Mouse (Mus musculus) left cerebral cortex, postnatal 25 days (tissue): ENCODE data around the gene Myo16. TPM values are rescaled to one million over a fixed set of nuclear protein-coding genes. Genes with fewer than 3 reads are reported as not detected.
A peak's percentile ranks its signal among the peaks of the same experiment; 100 is the strongest.

Experiments used
- DNase-seq, 2 experiments: peaks; one replicate each; pipeline ENCODE4 v3.0.0; 2022; ENCODE audit warnings: low spot score in 2 of 2, mixed read lengths in 1 of 2
- intact Hi-C: fragments of 180-260 bp; cut with DNase I; formaldehyde crosslinking; loops from one replicate; pipeline ENCODE4 v1.15.1; 2025
- total RNA-seq, 2 experiments: library from RNA; stranded (reverse); gene quantifications; 2 replicates each; pipeline ENCODE4 v1.2.3; 2021

Myo16 gene
- total RNA-seq, 2 experiments from 2014 or later = 30.6 to 42.4 TPM

DNA sequence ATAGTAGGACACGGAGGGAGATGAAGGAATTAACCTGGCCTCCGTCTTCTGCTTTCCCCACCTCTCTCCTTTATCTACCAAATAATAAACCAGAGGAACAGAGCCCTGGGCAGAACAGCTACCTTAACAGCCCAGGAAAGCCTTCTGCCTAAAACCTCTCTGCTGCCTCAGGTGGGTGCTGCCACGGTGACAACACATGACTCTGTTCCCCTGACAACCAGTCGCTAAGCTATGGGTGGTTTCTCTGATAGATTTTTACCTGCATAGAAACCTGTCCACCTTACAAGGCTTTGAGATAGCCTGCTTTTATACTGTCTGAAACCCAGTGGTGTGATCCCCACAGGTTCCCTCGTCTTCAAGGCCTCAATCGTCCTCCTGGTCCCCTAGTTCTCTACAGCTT, 337.2 kb downstream of the Myo16 start:
- intact Hi-C loops = no loop called here
- no peak for DNase-seq

DNA sequence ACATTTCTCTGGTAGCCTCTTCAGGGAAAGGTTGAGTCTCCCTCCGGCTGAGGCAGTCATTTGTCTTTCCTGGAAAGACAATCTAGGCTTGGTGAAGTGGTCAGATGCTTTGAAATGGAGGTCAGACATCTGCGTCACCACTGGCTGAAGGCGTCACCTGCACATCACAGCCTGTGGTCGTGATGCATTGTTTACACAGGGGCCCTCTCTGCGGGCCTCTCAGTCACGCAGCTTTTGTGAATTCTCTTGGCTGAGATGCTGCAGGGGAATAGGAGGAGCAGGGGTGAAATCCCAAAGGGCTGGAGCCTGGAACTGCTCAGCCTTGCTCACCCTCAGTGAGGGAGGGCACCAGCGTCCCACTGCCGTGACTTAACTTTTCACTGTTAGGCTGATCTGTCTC, 346.1 kb downstream of the Myo16 start:
- no peak for DNase-seq
- intact Hi-C loops = no loop called here

DNA sequence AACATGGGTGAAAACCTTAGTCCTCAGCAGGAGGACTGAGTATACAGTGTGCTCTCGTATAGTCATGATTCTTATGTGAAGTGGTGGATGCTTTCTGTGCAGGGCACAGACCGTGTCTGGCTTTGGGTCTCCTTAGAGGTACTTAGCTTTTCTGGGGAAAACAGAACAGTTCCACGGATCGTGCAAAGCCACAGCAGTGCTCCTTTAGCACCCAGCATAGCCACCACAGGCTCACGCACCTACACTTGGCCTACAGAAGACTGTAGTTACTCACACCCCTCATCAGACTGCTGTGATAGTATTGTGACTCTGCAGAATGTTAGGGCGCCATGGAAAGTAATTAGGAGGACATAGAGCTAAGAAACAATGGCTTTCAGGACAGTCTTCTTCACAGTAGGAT, 346.8 kb downstream of the Myo16 start:
- intact Hi-C loops = no loop called here
- no peak for DNase-seq

DNA sequence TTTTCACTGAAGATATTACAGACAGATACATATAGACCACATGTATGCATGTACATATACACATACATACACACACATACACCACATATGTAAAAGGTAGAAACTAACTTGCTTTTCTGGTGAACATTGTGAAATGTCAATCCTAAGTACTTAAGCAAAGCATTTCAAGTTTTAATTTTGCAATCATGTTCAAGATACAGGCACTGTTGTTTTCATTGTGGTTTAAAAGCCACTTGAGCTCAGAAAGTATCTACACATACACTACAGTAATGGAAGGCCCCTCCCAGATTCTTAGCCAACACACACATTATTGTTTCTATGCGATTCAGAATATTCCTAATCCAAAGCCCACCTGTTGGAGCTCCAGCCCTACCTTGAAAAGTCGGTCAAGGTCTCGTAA, 348.0 kb downstream of the Myo16 start:
- DNase-seq = no peak
- intact Hi-C loops = no loop called here

DNA sequence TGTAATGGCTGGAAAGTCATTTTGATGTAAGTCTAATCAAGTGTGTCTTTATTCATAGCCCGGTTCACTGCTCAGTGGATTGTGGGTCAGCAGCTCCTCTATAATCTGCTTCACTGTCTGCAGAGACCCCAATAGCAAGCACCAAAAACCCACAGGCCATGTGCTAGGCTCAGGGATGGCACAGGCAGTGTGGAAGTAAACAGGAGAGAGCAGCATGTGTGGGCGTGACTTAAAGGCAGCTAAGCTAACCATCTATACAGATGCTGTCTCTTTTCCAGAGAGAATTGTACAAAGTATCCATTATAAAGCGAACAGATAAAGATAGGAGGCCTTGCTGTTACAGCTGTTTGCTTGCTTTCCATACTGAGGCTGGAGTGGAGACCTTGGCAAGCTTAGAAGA, 358.4 kb downstream of the Myo16 start:
- peak in 1 of 2 experiments; percentile 50 for DNase-seq
- intact Hi-C loops = no loop called here

DNA sequence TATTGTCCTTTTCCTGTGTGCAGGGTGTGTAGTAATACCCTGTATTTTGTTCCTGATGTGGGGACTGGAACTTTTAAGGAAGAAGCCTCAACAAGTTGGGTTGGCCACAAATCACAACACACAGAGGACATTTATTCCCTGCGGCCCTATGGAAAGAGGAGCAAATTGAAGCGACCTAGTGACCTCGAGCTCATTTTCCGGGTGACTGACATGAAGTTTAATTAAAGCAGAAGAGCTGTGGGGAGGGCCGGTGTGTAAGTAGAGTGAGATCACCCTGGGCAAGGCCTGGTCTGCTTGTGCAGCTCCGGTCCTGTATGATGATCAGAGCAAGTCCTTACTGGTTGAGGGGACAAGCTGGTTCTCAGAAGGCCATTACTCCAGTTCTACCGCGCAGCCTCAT, 363.7 kb downstream of the Myo16 start:
- DNase-seq = no peak
- intact Hi-C loops = no loop called here

DNA sequence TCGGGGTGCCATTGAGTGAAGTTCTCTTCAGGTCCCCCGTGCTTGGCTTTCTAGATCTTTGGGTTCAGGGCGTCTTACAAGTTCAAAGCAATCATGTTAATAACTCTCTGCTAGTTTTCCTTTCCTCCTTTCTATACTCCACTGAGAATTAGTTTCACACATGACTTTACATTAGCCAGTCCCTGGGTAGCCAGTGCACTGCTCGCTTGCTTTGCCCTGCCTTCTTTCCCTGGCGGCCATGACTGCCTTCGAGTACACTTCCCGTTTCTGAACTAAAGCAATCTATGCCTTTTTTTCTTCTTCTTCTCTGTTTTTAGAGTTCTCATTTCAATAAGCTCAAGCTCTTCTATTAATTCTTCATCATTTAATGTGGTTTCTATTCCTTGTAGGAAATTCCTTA, 365.6 kb downstream of the Myo16 start:
- intact Hi-C loops = no loop called here
- no peak for DNase-seq

DNA sequence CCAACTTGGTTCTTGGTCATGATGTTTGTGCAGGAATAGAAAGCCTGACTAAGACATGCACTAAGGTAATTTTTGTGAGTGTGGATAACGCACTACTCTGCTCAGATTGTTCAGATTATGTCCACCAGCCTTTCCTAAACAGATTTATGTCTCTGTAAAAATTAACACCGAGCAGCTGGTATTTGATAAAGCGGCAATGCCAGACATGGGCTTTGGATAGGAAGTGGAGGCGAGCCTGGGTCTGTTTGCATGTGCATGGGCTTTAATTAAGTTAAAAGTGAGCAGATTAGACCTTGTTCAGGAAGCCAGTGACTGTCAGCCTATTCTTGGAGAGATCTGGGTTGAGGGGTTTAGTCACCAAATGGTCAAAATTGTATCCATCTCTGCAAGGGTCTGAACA, 367.8 kb downstream of the Myo16 start:
- intact Hi-C loops = no loop called here
- DNase-seq = no peak

DNA sequence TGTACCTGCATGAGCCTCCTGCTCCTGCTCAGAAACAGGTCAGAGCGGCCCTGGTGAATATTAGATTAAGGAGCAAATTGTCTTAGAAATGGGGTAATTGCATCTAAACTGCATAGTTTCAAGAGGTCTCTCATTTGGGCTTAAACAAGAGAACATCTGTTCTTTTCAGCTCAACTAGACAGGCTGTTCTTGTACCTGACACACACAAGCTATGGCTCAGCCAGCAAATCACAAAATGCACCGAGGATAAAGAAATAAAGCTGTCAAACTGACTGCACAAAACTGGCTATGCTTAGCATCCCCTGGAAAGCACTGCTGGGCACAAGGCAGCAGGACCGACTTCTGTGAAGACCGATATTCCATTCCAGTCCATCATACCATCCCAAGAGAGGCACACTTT, 372.0 kb downstream of the Myo16 start:
- intact Hi-C loops = no loop called here
- DNase-seq = no peak

DNA sequence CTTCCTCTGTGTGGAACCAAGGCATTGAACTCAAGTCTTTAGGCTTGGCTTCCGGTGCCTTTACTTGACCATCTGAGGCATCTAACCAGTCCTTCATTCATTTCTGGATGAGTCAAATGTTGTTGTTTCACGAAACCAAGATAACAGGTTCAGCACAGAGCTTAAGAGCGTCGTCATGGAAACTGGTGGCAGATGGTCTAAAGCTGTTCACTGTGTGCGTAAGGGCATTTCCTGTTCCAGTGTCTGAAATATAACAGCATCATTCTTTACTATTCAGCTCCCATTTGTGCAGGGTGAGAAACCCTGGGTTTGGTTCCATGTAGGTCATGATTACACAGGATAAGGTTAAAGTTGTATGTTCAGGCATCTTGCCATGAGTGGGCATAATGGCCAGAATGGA, 372.9 kb downstream of the Myo16 start:
- peak; percentile 38 to 74 for DNase-seq
- intact Hi-C loops = no loop called here

DNA sequence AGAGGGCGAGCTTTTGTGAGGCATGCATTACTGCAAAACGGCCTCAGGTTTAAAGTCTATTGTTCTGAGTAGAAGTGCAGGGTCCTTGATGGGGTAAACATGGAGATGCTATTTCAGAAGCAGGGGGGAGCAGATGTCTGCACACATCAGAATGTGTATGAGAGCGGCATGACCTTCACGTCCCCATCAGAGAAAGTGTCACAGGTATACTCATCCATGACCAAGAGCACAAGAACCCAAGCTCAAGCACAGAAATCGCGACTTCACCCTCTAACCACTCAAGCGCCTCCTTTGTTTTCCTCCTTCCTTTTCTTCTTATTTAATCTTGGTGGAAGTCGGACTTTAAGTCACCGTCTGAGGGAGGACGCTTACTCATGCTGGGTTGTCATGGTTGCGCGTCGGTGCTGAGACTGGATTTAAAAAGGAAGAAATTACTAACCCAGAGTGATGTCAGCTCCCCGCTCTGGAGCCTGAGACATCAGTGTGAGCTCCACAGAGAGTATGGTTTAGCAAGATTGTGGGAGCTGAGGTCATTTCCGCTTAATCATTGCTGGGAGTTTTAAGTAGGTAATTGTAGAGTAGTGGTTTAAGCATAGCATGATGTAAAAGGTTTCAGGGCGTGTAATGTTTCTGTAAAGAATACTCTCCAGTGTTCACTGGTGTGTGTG, 381.0 kb downstream of the Myo16 start:
- intact Hi-C loops = loop anchor here (5.0 kb wide), 2 partner anchors 62 to 82 kb away; no protein-coding TSS in a partner anchor

DNA sequence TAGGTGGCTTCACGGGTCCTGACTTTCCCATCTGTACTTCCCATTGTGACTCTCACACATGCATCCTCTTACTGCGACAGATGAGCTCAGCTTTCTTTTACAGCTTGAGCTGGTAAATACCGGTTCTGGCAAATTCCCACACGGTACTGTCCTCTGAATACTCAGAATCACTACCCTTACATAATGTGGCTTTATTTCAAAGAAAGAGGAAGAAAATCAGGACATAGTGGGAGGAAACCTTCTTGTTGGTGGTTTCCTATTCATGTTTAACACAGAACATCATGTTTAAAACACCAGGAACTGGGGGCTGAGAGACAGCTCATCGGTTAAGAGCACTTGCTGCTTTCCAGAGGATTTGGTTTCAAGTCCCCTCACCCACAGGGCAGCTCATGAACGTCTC, 384.6 kb downstream of the Myo16 start:
- DNase-seq = peak; percentile 42 to 79
- intact Hi-C loops = loop anchor here (5.0 kb wide), 2 partner anchors 66 to 86 kb away; no protein-coding TSS in a partner anchor

More for the DNA sequence above, 381.0 kb downstream of the Myo16 start:
- DNase-seq = peak; percentile 69 to 93

DNA sequence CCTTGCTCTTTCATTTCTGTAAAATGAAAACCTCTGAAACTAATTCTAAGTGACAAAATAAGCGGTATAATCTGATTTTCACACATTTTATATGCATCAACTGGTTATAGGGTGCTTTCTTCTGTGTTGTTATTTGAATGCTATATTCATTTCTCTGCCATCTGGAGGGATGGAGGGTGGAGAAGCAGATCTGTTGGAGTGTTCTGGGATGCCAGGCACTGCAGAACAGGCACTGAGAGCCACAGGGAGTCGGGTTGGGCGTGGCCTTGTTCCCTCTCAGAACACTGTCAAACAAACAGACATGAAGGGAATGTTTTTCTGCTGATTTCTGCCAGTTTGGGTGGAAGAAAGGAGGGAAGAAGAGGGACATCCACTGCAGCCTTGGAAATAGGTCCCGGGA, 386.0 kb downstream of the Myo16 start:
- intact Hi-C loops = loop anchor here (5.0 to 10.0 kb wide), 3 partner anchors 67 to 465 kb away; partner anchors contain the start of gene Irs2
- peak in 1 of 2 experiments; percentile 76 for DNase-seq

DNA sequence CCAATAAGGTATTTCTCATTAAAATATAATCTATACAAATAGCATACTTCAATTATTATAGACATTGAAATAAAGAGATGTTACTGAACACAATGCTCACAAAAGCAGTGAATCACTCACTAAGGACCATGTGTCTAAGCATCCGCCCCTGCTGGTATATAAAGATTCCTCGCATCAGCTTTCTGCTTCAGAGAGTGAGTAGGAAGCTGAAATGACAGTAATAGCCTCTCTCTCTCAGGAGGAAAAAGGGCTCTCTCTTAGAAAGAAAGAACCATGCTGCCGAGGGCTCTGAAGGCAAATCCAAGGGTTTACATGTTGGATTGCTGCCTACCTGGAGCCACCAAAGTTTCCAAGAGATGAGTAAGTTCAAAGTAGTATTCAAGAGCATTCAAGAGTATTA, 392.2 kb downstream of the Myo16 start:
- intact Hi-C loops = loop anchor here (10.0 kb wide), 1 partner anchor 459 kb away; the partner anchor contains the start of gene Irs2
- DNase-seq = peak in 1 of 2 experiments; percentile 90

DNA sequence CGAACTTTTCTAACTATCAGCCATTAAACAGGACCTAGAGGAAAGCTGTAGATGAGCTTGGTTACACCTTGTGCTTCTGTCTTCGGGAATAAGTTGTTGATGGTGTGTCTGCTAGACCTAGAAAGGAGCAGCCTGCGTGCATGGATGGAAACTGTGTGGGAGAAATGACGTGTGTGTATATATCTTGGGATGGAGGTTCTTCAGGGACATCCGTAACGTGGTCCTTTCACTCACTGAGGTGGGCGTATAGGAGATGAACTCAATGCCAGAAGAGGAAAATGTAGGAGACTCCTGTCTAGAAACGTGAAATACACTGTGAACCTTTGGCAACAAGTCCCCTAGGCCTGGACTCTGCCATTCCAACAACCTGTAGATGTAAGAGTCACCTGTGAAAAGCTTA, 392.8 kb downstream of the Myo16 start:
- intact Hi-C loops = loop anchor here (10.0 kb wide), 1 partner anchor 458 kb away; the partner anchor contains the start of gene Irs2
- peak in 1 of 2 experiments; percentile 89 for DNase-seq

DNA sequence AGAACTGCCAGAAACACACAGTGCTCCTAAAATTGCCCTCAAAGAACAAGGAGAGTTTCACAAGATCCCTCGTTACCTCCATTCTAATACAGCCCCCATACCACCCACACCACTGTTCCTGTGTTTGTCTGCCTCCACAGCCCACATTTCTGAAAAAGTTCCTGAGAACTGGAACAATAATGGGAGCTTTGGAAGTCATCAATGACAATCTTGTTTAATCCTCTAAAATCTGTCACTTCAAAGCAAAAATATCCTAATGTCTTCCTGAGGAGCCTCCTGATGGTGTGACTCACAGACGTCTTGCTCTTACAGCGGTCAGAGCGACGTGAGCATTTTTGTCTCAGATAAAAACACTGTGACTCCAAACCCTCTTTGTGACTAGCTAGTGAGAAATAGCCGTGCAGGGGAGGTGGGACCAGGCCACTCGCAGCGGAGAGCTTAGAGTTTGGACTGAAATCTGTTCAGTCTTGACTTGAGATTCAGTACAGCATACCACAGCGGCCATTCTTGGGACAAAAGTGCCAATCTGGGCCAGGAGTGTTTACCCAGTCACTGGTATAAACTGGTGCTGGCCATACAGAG, 394.4 kb downstream of the Myo16 start:
- intact Hi-C loops = loop anchor here (10.0 kb wide), 1 partner anchor 457 kb away; the partner anchor contains the start of gene Irs2
- DNase-seq = peak; percentile 38 to 70

DNA sequence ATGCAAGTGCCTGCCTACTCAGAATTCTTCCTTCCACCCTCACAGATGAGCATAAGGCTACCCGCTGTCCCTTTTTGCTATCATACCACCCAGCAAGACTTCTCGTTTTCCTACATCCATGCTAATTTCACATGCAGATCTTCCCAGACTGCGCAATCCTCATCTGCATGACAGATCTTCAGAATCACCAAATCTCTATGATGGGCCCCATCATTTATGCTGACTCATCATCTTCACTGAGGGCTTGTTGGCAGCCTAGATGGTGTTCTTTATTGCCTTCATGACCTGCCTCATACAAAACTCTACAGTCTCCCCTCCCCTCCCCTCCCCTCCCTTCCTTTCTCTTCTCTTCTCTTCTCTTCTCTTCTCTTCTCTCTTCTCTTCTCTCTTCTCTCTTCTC, 395.7 kb downstream of the Myo16 start:
- no peak for DNase-seq
- intact Hi-C loops = loop anchor here (10.0 kb wide), 1 partner anchor 455 kb away; the partner anchor contains the start of gene Irs2

DNA sequence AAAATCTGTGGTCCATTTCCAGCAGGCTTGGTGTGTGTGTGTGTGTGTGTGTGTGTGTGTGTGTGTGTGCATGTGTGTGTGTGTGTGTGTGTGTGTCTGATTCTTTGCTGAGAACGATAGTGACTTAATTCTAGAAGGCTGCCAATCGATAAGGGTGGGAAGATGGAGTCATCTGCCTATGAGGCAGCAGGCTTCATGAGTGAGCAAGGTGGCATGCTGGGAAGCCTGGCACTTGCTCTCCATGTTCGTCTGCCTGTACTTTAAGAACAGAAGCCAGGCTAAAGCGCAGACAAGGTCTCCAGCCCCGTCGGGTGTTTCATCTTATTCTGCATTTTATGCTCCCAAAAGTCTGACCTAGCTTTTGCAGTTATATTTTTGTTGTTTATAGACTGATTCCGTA, 404.2 kb downstream of the Myo16 start:
- intact Hi-C loops = no loop called here
- no peak for DNase-seq

DNA sequence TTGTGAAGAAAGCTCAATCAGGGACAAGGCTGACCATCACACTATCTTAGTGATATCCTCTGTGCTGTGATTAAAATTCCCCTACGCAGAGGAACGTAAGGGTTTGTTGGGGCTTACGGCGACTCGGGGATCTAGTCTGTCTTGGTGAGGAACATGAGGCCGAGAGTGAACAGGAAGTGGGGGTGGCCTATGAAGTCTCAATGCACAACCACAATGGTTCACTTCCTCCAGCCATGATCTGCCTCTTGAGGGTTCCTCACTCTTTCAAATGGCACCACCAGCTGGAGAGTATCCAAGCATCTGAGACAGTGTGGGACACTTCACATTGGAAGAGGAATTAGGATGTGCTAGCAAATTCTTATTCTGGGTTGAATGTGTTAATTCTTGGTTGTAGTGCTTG, 405.8 kb downstream of the Myo16 start:
- intact Hi-C loops = no loop called here
- DNase-seq = no peak

DNA sequence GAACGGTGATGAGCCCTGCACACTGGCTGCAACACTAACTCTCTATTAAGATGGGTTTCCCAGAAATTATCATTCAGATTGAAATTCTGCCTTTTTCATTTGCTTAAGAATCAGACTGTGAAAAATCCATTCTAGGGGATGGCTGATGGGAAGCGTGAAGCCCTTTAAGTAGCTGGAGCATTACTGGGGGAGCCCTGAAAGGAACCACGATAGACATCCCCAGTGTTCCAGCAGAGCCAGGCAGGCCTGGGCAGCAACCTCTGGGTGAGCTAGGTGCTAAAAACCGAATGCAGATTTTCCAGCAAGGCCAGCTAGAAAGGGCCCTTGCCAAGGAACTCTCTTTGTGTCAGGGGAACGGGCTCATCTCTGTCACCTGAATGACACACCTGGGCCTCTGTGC, 407.9 kb downstream of the Myo16 start:
- intact Hi-C loops = loop anchor here (1.0 kb wide), 1 partner anchor 28 kb away; no protein-coding TSS in a partner anchor
- no peak for DNase-seq

DNA sequence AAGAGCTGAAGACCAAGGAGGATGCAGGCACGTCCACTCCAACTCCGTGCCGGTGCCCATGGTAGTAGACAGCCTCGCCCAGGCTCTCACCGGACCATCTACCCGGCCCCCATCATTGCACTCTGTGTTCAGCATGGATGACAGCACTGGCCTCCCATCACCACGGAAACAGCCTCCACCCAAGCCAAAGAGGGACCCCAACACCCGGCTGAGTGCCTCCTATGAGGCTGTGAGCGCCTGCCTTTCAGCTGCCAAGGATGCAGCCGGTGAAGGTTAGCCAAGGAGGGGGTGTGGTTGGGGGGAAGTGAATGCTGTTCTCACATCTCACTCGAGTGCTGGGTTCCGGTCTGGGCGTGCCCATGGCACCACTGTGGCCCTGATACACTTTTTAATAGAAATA, 408.3 kb downstream of the Myo16 start:
- no peak for DNase-seq
- intact Hi-C loops = no loop called here
